Mouse (Mus musculus) heart, postnatal 0 days (tissue): Measurements from ENCODE around the gene Plcl1. TPM values are rescaled to one million over a fixed set of nuclear protein-coding genes. Genes with fewer than 3 reads are reported as not detected.

Experiments used
- ATAC-seq: fragments of 200-750 bp; cut with Nextera tagmentation; 2 replicates; pipeline ENCODE4 v1.8.0; 2017; ENCODE audit warnings: low read depth, moderate number of reproducible peaks, moderate library complexity; ENCODE audit not compliant: insufficient read depth
- DNase-seq: peaks from one replicate; pipeline ENCODE4 v3.0.0-alpha.2; 2016; ENCODE audit warnings: low spot score
- H3K27ac ChIP-seq: fragments of 300-500 bp; sonication (generic); 2 replicates; pipeline ENCODE4 v1.5.1; 2014; ENCODE audit warnings: low read depth, mild to moderate bottlenecking
- H3K27me3 ChIP-seq: fragments of 300-500 bp; sonication (generic); 2 replicates; pipeline ENCODE4 v1.6.1; 2014; ENCODE audit warnings: low read length, mixed read lengths; ENCODE audit not compliant: control insufficient read depth, insufficient read depth
- H3K36me3 ChIP-seq: fragments of 300-500 bp; sonication (generic); replicated peaks from 2 replicates; pipeline ENCODE4 v1.6.1; 2014; ENCODE audit warnings: low read length, mixed read lengths; ENCODE audit not compliant: control insufficient read depth, insufficient read depth
- H3K4me1 ChIP-seq: fragments of 300-500 bp; sonication (generic); 2 replicates; pipeline ENCODE4 v1.6.1; 2014; ENCODE audit warnings: antibody characterized with exemption; ENCODE audit not compliant: control insufficient read depth, insufficient read depth
- H3K4me2 ChIP-seq: fragments of 300-500 bp; sonication (generic); 2 replicates; pipeline ENCODE4 v1.6.1; 2014; ENCODE audit warnings: low read depth, mild to moderate bottlenecking, low read length, moderate library complexity
- H3K4me3 ChIP-seq: fragments of 300-500 bp; sonication (generic); 2 replicates; pipeline ENCODE4 v1.5.1; 2014; ENCODE audit warnings: low read depth, low read length
- H3K9ac ChIP-seq: fragments of 300-500 bp; sonication (generic); replicated peaks from 2 replicates; pipeline ENCODE4 v1.6.1; 2014; ENCODE audit warnings: low read depth, low read length, mixed read lengths
- H3K9me3 ChIP-seq: fragments of 300-500 bp; sonication (generic); replicated peaks from 2 replicates; pipeline ENCODE4 v1.6.1; 2016; ENCODE audit warnings: low read length; ENCODE audit not compliant: control insufficient read depth
- CTCF ChIP-seq: IDR thresholded peaks from 2 replicates; pipeline ENCODE4 v1.5.1; 2016; ENCODE audit warnings: antibody characterized with exemption, control low read depth, low read depth
- EP300 ChIP-seq: IDR thresholded peaks from 2 replicates; pipeline ENCODE4 v1.6.1; 2016; ENCODE audit warnings: antibody characterized with exemption, low read depth
- WGBS: fragments of 180-500 bp; shearing (Covaris S2); extraction: QIAGEN DNeasy Blood & Tissue Kit; methylation state at CpG from one replicate; pipeline ENCODE4 v1.1.7; 2014; 5-methylcytosine and 5-hydroxymethylcytosine counted together
- polyA plus RNA-seq: library from polyadenylated mRNA; unstranded; fragments of >200 nt; fragmentation: Nextera tagmentation; extraction: Ambion mirVana; gene quantifications from 2 replicates; pipeline ENCODE4 v1.2.1, GENCODE M21; 2015
- total RNA-seq: library from RNA; depleted of rRNA; stranded (reverse); fragments of >200 nt; gene quantifications from 2 replicates; pipeline ENCODE4 v1.2.3, GENCODE M21; 2014; ENCODE audit warnings: low replicate concordance

The Plcl1 gene
- total and polyA plus RNA-seq, 2 experiments from 2014 or later = 0.11 to 1.2 TPM

GRCm38 (mm10) chr1:55572664-55573063 lies 166.9 kb downstream of the Plcl1 start:
- no peak for TF ChIP-seq CTCF
- no peak for TF ChIP-seq EP300
- Histone ChIP-seq H3K4me3 (no peak overlapping the region), H3K9ac (no peak overlapping the region), H3K4me2 (no peak overlapping the region), H3K36me3 (no peaks in the 10 kb centered on the region), H3K27me3 (no peaks in the 10 kb centered on the region), H3K4me1 (0 out of 2 replicates have a peak, but pooled peaks cover 7% of the 10 kb centered on the region), H3K27ac (no peak overlapping the region), H3K9me3 (no peaks in the 10 kb centered on the region)
- DNase-seq = no peak
- 74% methylated on average over 3 of the region's 3 CpGs for WGBS
- ATAC-seq = no peak

DNA sequence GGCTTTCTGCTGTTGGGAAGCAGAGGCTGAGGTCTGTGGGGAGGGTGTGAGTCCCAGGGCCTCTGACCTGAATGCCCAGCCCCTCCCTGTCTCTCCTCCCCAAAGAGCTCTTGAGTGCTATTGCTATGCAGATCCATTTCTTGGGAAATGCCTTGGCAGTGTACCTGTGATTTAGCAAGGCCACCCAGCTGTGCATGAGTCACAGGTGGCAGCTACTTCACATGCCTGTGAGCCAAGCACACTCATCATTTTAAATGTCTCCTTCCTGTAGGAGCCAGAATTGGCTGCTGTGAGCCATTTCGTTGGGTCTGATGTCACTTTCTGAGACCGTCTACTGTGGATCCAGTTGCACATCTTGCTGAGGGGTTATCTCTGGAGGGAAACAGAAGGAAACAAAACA lies 170.2 kb downstream of the Plcl1 start:
- no peak for TF ChIP-seq EP300
- no peak for TF ChIP-seq CTCF
- Histone ChIP-seq H3K36me3 (no peaks in the 10 kb centered on the region), H3K27ac (no peak overlapping the region), H3K4me2 (no peak overlapping the region), H3K9ac (no peak overlapping the region), H3K4me1 (no peaks in the 10 kb centered on the region), H3K9me3 (no peaks in the 10 kb centered on the region), H3K4me3 (no peak overlapping the region), H3K27me3 (no peaks in the 10 kb centered on the region)
- WGBS = 23% methylated on average over 2 of the region's 2 CpGs
- DNase-seq (no peak), ATAC-seq (no peak)

- TF ChIP-seq EP300 = no peak
- no peak for TF ChIP-seq CTCF
- H3K27me3 ChIP-seq = no peaks in the 10 kb centered on the region
Observed at GRCm38 (mm10) chr1:55581752-55582151, 176.0 kb downstream of the Plcl1 start.

DNA sequence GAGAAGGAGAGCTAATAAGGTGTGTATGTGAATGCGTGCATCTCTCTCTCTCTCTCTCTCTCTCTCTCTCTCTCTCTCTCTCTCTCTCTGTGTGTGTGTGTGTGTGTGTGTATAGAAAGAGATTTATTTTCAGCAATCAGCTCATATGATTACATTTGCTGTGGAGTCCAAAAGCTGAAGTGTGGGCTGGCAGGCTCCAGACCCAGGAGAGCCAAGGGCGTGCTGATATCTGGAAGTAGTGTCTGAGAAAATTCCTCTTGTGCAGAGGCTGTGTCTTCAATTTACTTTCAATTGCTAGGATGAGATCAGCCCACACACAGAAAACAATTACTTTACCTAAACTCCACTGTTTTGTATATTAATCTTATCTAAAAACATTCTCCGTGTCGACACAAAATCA lies 179.7 kb downstream of the Plcl1 start:
- Histone ChIP-seq H3K9me3 (no peaks in the 10 kb centered on the region), H3K36me3 (no peaks in the 10 kb centered on the region), H3K9ac (no peak overlapping the region), H3K4me2 (no peak overlapping the region), H3K27me3 (no peaks in the 10 kb centered on the region), H3K27ac (no peak overlapping the region), H3K4me1 (no peaks in the 10 kb centered on the region), H3K4me3 (no peak overlapping the region)
- TF ChIP-seq EP300 = no peak
- no peak for TF ChIP-seq CTCF
- ATAC-seq = no peak
- WGBS = 58% methylated on average over 4 of the region's 4 CpGs
- no peak for DNase-seq

More at GRCm38 (mm10) chr1:55581752-55582151, 176.0 kb downstream of the Plcl1 start:
- Histone ChIP-seq H3K4me1 (no peaks in the 10 kb centered on the region), H3K9me3 (no peaks in the 10 kb centered on the region), H3K36me3 (no peaks in the 10 kb centered on the region), H3K4me2 (no peak overlapping the region), H3K9ac (no peak overlapping the region), H3K27ac (no peak overlapping the region), H3K4me3 (no peak overlapping the region)
- WGBS = 65% methylated on average over 2 of the region's 2 CpGs
- DNase-seq (no peak), ATAC-seq (no peak)

DNA sequence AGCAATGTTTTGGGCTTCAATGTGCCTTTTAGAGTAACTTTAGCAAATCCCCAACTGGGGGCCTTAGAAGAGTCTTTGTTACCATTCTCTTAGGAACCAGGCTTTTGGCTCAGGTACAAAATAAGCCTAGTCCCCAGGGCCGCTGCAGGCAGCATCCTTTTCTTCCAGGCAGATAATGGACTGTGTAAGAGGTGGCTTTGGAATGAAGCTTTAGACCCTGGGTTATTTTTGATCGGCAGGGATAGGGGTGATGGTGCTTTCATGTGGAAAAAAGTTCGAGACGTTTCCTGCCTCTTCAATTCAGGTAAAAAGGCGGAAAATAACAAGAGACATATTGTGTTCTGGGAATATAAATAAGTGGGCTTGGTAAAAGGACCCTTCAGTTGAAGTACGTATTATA lies 182.4 kb downstream of the Plcl1 start:
- H3K27me3 ChIP-seq = no peaks in the 10 kb centered on the region
- no peak overlapping the region for H3K4me2 ChIP-seq
- WGBS = 69% methylated on average over 6 of the region's 6 CpGs
- no peak for ATAC-seq
- H3K9me3 ChIP-seq = no peaks in the 10 kb centered on the region
- H3K4me3 ChIP-seq = no peak overlapping the region
- H3K9ac ChIP-seq = no peak overlapping the region
- TF ChIP-seq CTCF = no peak
- TF ChIP-seq EP300 = no peak
- H3K36me3 ChIP-seq = no peaks in the 10 kb centered on the region
- no peak for DNase-seq
- H3K4me1 ChIP-seq = no peaks in the 10 kb centered on the region
- H3K27ac ChIP-seq = no peak overlapping the region

- no peaks in the 10 kb centered on the region for H3K9me3 ChIP-seq
- no peaks in the 10 kb centered on the region for H3K36me3 ChIP-seq
- no peak overlapping the region for H3K4me2 ChIP-seq
- H3K27me3 ChIP-seq = no peaks in the 10 kb centered on the region
- H3K9ac ChIP-seq = no peak overlapping the region
- no peak for ATAC-seq
- no peak overlapping the region for H3K4me3 ChIP-seq
- TF ChIP-seq CTCF (no peak), EP300 (no peak)
- H3K4me1 ChIP-seq = no peaks in the 10 kb centered on the region
- DNase-seq = no peak
- no peak overlapping the region for H3K27ac ChIP-seq
Observed at GRCm38 (mm10) chr1:55590047-55590446, 184.3 kb downstream of the Plcl1 start.
